In the genomic region with DNA sequence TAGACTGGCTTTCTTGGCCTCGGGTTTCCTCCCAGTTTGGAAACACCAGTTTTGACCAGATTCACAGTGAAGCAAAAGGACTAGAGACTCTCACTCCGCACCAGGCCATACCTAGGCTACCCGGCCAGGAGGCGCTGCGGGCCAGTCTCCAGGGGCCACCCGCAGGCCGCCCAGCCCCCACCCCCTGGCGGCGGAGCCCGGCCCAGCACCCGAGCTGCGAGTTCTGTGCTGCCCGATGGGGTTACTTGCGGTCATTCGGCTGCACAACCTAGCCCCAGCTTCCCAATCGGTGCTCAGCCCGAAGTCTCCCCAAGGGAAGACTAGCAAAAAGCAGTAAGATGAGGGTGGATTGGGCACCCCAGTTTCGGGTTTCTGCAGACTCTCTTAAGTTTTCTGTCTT, we compare ENCODE assay signal across 8 mouse cellular contexts. TPM values are rescaled to one million over a fixed set of nuclear protein-coding genes. Genes with fewer than 3 reads are reported as not detected.
DNase-seq lines count a peak whose midpoint lies in the region; ATAC-seq and TF ChIP-seq lines count a peak whose summit lies in the region.

No protein-coding gene starts in this region.

- H3K4me1 ChIP-seq in hindbrain, embryonic 14.5 days (replicated peaks; ENCODE audit: control insufficient read depth, insufficient read depth, low read length) = no peaks in the 10 kb centered on the region

- POLR2A ChIA-PET in Patski (lab: Charles Lee) = interaction anchor here (0.9 to 1.1 kb wide), 3 partner anchors 60 to 197 kb away, joined by 3 read pairs; no protein-coding TSS in a partner anchor

- H3K27me3 ChIP-seq in Patski = no peaks in the 10 kb centered on the region
- no peaks in the 10 kb centered on the region for H3K27me3 ChIP-seq in hindbrain, embryonic 14.5 days (ENCODE audit: control insufficient read depth, insufficient read depth, low read length)

- H3K9ac ChIP-seq in hindbrain, embryonic 14.5 days = peak overlapping the region; percentile 55

- peak; percentile 99 for TF ChIP-seq CTCF in Patski (IDR thresholded peaks at IDR 0.05)

- WGBS in hindbrain, embryonic 14.5 days = 1% methylated on average over 18 of the region's 18 CpGs

- H3K4me3 ChIP-seq in hindbrain, embryonic 14.5 days (replicated peaks; ENCODE audit: low read length) = peak overlapping the region; percentile 58

- peak; percentile 71 for ATAC-seq in Patski
- peak; percentile 65 for ATAC-seq in hindbrain, embryonic 14.5 days (ENCODE audit: low FRiP score)

- DNase-seq in Patski (ENCODE audit: low read depth, low spot score) = no peak
- DNase-seq in cerebellum, postnatal 25 days = peak; percentile 61 to 78
- peak; percentile 63 to 69 for DNase-seq in frontal cortex, postnatal 25 days (ENCODE audit: low spot score in 2 of 2)
- peak; percentile 61 for DNase-seq in hindbrain, embryonic 14.5 days (ENCODE audit: low spot score)
- DNase-seq in left cerebral cortex, adult 11 months (ENCODE audit: low spot score) = peak; percentile 68
- peak; percentile 93 for DNase-seq in lung, postnatal 36 days
- DNase-seq in retina, embryonic 14.5 days (ENCODE audit: low spot score) = peak; percentile 68
- peak; percentile 93 for DNase-seq in thymus, postnatal 4 days

- CTCF ChIA-PET in Patski (lab: Charles Lee) = interaction anchor here (1.0 kb wide), 2 partner anchors 37 to 196 kb away, joined by 3 read pairs; no protein-coding TSS in a partner anchor

- H3K36me3 ChIP-seq in hindbrain, embryonic 14.5 days (replicated peaks; ENCODE audit: control insufficient read depth, insufficient read depth) = no peaks in the 10 kb centered on the region

- peak overlapping the region; percentile 63 for H3K4me2 ChIP-seq in hindbrain, embryonic 14.5 days (replicated peaks)

- H3K9me3 ChIP-seq in hindbrain, embryonic 14.5 days (ENCODE audit: control insufficient read depth, low read length) = no peaks in the 10 kb centered on the region

- in situ Hi-C loops in Patski (cut with MboI; ENCODE audit: low pct_unique_long_range_greater_than_20kb) = loop anchor here (5.0 kb wide), 1 partner anchor 194 kb away; no protein-coding TSS in a partner anchor

- 0 out of 2 replicates have a peak overlapping the region, but pooled peaks have one; percentile 0 for H3K27ac ChIP-seq in hindbrain, embryonic 14.5 days

RNA-seq across cellular contexts. Expression of a gene that starts 1.1 kb away (rescaled TPM):
- 78.1 TPM for polyA plus RNA-seq in Patski (2021)
- polyA plus RNA-seq in hindbrain, embryonic 14.5 days (2014; fragmentation: Nextera tagmentation; extraction: Ambion mirVana) = 17.3 and 18.8 TPM in 2 replicates
